Mouse (Mus musculus): ENCODE data around the gene Arhgef39.

The Arhgef39 gene

DNA sequence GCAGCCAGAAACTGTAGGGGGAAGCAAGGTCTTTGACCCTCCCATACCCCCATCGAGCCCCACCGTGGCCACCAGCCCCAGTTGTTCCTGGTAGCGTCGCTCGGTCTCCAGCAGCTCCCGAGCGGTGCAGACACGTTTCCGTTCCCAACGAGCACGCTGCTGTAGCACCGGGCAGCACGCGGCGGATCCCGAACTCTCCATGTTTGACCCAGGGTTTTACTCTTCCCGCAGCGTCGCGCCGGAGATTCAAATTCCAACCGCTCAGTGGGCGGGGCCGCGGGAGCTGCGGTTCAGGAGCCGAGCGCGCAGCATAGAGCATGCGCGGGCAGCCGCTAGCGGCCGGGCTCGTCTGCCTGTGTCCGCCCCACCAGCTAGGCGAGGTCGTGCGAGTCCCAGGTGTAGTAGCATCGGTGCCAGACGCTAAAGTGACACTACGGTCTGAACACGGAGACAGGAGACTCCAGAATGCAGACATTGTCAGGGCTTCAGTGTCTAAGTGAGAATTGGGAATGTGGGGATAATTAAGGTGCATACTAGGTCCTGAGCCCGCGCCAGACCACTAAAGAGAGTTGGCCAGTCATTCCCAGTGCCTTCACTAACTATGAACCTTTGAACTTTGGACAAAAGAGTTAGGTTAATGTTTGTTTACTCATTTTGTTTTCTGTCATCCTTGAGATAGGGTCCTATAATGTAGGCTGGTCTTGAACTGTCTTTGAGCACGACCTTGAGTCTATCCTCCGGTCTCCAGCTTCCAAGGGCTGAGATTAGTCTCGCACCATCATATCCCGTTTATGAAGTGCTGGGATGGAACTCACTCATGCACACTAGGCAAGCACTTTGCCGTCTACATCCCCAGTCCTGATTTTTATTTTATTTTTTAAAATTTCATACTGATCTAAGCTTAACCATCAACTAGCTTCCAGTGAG is at the start of gene Arhgef39:
Gene Arhgef39, minus strand, starts transcription at position 289 of the 927 bp plus-strand sequence.
- DNase-seq, result peak; percentile 90

DNA sequence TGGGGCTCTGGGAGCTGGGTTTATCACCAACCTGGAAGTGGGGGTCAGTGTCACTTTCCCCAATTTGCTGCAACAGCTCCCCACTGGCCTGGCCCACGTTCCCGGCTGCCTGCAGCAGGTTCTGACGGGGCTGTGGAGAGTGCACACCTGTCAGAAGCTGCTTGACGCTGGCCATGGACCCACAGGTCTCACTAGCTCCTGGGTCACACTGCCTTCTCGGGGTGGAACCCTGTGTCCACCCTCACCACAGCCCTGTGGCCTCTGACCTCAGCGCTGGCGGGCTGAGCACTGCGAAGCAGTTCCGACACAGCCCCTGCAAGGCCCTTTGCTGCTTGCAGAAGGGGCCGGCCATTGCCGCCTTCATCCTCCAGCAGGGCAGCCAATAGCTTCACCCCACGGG is 49.6 kb upstream of the Arhgef39 start:
- no peak for DNase-seq

DNA sequence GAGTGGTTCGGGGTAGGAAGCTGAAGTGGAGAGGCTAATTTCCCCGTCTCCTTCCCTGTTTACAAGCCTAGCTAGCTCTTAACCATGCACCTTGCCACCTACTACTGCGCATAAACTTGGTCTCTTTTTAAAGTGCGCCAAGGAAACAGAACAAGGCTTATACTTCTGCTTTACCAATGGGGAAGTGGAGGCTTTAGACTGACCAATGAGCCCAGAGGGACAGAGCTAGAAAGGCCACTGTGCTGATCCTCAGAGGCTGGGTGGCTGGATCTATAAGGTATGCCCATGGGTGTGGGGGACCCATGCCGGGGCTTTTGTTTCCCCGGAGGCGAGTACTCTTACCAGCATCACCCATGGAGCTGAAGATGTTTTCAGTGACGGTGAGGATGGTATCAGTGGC is 47.7 kb upstream of the Arhgef39 start:
- DNase-seq, result no peak

DNA sequence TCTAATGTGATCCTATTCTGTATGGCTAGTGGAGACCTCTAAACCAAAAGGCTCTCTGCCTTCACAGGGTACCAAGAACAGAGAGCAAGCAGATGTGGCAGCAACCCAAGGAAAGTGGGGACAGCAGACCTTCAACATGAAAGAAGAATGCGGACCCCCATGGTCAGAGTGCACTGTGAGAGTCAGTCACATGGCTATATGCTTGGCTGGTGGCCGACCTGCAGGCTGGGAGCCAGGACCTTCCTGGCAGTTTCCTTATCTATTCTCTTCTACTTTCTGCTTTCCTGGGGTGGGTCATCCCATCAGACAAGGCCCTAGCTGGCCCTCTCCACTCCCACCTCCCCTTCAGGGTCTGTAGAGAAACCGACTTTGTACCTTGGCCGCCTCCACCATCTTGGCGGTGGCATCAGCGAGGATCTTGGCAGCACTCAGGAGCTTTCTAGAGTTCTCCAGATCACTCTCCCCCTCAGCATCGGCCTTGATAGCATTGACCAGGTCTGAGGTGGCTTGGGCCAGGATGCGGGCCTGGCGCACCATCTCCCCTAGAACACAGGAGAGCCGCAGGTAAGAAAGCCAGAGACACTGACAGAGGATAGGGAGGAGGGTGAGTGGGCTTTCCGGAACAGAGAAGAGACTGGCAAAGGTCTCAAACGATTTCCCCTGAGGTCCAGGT is 47.0 kb upstream of the Arhgef39 start:
- DNase-seq, result peak; percentile 61

DNA sequence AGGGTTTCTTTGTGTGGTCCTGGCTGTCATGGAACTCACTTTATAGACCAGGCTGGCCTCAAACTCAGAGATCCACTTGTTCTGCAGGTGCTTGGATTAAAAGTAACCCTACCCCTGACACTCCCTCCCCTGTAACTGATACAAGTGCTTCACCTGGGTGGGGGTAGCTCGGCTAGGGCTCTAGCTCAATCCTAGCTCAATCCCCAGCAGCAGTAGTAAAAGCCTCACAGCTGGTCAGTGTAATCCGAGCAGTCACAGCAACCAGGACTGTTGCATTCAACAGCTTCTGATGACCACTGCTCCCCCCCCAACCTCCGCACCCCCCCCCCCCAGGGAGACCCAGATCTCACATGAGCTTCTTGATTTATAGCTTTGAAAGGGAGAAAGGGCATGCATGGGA is 42.5 kb upstream of the Arhgef39 start:
- no peak for DNase-seq

DNA sequence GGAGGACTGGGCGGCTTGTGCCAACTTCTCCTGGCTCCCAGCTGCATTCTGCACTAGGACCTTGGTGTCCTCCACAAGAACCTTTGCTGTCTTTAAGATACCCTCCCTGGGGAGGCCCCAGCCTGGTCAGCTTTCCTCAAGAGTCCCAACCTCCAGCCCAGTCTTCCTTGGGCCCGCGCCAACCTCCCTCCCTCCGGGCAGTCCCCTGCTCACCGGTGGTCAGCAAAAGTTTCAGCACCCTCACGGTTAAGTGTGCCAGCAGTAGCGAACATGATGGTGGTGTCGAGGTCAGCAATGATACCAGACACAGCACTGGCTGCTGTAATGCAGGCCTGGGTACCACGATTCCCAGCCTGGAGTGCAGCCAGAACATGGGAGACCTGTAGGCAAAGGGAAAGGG is 36.5 kb upstream of the Arhgef39 start:
- no peak for DNase-seq

DNA sequence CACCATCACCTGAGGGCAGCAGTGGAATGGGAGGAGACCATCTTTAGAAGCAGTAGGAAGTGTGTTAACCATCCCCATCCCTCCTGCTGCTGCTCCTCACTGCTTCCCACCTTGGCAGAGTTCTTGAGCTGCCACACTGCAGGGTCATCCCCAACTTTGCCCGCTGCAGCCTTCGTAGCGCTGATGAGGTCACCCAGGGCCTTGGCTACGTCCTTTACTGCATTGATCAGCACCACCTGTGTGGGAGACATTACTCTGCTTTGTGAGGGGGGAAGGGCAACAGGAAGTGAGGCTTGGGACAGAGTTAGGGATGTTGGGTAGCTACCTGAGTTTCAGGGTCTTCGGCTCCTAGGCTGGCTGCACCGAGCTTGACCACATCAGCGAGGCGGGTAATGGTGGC is 36.1 kb upstream of the Arhgef39 start:
- no peak for DNase-seq

DNA sequence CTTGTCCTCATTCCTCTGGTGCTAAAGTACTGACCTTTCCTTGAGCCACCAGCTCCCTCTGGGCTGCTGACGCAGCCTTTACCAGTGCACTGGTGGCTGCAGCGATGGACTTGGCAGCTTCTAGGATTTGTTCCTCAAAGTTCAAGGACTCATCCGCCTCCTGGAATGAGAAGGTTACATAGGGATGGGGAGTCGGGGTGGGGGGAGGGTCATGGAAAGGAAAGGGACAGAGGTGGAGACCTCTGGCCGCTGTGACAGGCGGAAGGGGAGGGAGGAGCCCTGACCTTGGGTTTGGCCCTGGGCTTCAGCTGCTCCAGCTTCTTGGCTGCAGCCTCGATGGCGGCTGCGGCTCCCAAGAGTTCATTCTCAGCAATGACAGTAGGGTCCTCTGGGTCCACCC is 33.8 kb upstream of the Arhgef39 start:
- DNase-seq, result peak; percentile 49

DNA sequence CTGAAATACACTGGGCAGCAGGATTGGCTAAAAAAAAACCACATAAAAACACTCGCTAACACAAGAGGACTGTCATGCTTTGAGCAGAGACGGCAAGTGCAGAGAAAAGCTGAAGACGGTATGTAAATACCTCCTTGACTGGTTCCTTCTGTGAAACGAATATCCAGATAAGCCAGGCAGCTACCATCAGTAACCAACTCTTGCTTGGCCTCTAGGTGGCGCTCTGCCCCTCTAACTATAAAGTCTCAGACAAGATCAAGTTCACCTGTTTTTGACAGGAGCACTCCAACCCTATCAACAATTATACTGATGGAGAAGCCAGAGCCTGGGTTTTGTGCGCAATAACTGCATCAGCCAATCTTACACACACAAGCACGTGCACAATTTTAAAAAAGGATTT is 31.1 kb upstream of the Arhgef39 start:
- peak; percentile 86 for DNase-seq

DNA sequence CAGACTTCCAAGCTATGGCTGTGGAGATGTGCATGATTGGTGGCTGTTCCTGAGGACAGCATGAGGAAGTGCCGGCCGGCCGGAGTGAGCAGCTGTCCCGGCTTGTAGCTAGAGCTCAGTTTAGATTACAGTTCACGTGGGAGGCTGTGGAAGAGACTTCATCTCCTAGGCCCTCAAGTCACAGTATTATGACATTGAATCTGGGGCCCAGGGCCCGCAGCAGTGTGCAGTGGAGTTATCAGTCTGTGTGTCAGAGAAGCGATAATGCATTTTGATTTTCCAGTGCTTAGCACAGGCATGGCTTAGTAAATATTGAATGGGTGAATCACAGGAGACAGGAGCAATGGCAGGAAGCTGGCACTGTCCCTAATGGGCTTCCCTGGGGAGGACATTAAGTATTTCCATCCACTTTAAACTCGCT is 30.6 kb upstream of the Arhgef39 start:
- DNase-seq, result peak; percentile 32

DNA sequence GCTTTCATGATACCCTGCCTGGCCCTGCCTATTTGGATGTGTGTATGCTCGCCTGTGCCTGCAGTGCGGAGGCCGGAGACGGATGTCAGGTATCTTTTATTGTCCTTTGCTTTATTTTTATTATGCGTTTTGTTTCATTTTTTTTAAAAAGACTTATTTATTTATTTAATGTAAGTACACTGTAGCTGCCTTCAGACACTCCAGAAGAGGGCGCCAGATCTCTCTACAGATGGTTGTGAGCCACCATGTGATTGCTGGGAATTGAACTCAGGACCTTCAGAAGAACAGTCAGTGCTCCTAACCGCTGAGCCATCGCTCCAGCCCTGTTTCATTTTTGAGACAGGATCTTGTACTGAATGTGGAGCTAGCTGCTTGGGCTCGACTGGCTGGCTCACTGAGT is 29.0 kb upstream of the Arhgef39 start:
- no peak for DNase-seq

DNA sequence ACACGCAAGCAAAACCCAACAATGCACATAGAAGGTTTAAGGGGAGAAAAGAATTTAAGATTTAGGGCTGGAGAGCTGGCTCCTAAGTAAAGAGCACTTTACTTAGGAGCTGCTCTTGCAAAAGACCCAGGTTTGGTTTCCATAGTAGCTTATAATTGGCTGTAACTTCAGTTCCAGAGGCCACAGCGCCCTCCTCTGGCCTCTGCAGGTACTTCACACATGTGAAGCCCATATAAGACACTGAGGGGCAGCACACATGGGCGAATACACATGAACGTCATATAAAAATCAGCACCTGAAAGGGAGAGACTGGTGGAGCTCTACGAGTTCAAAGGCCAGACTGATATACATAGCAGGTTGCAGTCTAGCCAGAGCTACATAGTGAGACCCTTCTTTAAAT is 28.4 kb upstream of the Arhgef39 start:
- no peak for DNase-seq

DNA sequence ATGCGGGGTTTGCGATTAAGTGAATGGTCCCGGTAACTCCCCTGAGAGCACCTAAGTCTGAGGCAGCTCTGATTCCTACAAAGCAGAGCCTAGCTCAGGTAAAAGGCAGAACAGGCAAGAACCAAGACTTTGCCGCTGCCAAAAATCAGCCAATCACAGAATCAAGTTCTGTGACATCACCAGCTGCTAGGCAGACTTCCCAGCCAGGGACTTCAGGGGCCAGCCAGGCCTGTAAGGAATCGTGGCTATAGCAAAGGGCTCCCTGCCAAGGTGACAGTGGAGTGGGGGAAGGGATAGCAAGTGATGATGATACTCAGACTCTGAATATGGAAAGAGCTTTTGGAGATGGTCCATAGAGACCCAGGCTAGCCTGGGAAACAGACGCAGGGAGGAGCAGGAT is 20.5 kb upstream of the Arhgef39 start:
- peak; percentile 93 for DNase-seq

DNA sequence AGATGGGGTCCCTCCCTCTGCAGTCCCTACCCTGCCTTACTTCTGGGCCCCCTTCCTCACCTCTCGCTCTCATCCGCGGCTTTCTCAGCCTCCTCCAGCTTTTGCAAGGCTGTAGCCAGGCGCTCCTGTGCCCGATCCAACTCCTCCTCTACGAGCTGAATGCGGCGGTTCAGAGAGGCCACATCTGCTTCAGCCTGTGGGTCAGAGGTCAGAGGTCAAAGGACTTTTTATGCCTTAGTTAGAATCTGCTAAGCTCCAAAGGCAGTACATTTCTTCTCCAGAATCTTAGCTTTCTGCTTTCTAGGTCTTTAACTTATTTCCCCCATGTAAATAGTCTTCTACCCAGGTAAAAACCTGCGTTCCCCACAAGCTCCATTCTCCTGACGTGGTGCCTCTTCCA is 20.1 kb upstream of the Arhgef39 start:
- peak; percentile 38 for DNase-seq

DNA sequence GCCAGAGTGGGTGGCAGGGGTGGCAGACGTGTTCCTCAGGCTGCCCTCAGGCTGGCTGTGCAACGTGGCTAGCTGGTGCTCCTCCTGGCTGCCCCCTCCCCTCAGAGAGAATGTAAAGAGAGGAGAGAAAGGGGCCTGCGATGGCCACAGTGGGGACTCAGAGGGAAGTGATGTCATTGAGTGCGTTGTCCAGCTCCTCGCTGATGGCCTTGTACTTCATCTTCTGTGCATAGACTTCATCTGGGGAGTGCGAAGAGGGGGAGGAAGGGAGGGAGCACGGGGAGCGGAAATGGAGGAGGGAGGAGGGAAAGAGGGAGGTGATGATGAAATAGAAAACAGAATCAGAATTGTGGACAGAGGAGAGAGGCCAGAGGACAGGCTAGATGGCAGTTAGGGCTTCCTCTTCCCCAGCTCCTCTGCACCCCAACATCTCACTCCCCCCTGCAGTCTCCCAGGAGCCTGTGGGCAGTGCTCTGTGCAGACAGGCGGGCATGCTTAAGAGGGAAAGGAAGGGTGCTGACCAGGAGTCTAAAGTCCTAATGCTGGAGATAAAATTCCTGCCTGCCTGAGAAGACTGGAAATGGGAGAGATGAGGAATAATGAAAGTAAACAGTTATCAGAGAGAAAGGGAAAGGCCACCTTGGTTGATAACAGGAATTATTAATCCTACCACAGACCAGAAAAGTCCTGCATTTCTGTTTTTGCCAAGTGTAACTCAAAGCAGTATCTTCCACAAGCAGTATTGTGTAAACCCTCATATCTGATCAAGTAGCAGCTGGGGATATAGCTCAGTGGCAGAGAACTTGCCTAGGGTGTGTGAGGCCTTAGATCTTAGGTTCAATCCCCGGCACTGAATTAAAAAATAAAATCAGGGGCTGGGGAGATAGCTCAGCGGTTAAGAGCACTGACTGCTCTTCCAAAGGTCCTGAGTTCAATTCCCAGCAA is 16.5 kb upstream of the Arhgef39 start:
- no peak for DNase-seq

DNA sequence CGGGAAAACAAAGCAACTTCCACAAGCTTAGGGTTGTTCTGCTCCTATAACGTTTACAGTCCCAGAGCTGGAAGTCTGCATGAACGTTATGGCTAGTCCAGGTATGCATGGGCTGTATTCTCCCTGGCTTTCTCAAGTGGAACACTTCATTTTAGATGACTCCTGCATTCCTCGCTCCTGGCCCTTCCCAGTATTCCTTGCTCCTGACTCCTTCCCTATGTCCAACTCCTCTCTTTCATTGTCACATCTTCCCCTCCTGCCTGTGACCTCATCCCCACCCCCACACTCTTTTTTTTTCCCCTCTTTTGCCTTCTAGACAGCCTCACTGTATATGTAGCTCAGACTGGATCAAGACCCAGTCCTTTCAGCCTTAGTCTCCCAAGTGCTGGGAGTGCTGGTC is 14.3 kb upstream of the Arhgef39 start:
- DNase-seq, result no peak

DNA sequence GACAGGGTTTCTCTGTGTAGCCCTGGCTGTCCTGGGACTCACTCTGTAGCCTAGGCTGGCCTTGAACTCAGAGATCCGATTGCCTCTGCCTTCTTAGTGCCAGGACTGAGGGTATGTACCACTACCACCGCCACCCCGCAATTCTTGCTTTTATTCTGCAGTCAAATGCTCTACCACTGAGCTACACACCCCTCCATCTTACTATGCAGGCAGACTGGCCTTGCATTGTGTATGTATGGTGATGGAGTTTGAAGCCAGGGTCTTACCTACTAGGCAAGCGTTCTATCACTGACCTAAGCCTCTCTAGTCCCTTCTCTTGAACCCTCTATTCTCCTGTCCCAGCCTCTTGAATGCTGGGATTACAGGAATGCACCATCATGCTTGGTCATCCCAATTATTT is 13.8 kb upstream of the Arhgef39 start:
- no peak for DNase-seq

DNA sequence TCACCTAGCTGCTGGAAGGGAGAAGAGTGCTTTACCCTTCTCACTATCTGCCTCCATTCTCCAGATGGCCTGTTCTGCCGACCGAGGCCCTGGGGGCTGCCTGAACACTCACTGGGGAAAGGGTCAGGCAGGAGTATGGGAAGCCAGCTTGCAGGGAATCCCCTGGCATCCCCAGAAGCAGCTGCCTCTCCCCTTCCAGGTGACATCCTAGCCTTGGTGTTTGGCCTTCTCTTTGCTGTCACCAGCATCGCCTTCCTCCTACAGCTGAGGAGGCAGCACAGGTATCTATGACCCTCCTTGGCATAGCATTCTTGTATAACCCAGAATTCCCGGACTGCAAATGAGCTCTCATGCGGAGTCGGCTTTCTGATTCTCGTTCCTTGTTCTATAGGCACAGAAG is 13.2 kb upstream of the Arhgef39 start:
- no peak for DNase-seq

DNA sequence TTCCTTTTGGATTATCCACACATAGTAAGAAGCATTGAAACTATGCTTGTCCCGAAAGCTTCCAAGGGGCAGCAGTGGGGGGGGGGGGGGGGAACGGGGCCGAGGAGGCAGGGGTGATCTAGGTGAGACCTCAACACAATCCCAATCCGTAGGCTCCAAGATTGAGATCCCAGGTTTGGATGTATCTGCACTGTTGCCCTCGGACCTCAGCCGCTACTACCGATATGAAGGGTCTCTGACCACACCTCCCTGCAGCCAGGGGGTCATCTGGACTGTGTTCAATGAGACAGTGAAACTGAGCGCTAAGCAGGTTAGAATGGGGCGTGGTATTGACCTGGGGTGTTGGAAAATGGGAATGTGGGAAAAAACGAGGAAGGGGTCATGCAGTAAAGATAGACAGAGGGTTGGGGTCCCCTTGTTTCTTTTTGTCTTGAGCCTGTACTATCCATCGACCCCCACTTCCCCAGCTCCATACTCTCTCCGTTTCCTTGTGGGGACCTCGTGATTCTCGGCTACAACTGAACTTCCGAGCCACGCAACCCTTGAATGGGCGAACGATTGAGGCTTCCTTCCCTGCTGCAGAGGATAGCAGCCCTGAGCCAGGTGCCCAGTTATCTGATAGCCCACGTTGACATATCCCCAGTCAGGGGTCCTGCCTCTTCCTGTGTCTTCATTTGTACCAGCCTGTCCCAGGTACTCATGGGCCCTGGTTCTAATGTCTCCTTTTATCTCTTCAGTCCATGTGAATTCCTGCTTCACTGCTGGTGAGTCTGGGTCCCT is 12.4 kb upstream of the Arhgef39 start:
- DNase-seq, result no peak

DNA sequence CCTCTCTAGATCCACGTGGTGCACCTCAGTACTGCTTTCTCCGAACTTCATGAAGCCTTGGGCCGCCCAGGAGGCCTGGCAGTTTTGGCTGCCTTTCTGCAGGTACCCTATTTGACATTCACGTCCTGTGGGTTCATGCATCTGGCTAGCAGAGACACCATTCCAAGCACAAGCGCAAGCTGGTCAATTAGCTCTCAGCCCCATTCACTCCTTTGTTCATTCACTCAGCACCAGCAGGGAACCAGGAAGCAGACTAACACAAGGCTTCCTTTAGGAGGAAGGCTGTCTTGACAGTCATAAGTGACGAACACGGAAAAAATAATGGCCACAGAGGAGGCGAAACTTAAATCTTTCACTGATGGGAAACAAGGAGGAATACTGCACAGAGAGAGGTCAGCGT is 9.6 kb upstream of the Arhgef39 start:
- no peak for DNase-seq

DNA sequence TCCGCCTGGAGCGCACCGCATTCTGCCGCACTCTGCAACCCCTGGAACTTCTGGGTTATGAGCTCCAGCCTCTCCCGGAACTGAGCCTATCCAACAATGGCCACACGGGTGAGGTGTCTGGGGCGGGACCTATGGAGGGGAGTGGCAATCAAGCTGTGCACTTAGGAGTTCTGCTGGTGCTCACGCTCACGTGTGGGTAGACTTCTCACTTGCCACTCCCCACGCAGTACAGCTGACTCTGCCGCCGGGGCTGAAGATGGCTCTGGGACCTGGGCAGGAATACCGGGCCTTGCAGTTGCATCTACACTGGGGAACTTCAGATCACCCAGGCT is 9.1 kb upstream of the Arhgef39 start:
- peak; percentile 58 for DNase-seq

DNA sequence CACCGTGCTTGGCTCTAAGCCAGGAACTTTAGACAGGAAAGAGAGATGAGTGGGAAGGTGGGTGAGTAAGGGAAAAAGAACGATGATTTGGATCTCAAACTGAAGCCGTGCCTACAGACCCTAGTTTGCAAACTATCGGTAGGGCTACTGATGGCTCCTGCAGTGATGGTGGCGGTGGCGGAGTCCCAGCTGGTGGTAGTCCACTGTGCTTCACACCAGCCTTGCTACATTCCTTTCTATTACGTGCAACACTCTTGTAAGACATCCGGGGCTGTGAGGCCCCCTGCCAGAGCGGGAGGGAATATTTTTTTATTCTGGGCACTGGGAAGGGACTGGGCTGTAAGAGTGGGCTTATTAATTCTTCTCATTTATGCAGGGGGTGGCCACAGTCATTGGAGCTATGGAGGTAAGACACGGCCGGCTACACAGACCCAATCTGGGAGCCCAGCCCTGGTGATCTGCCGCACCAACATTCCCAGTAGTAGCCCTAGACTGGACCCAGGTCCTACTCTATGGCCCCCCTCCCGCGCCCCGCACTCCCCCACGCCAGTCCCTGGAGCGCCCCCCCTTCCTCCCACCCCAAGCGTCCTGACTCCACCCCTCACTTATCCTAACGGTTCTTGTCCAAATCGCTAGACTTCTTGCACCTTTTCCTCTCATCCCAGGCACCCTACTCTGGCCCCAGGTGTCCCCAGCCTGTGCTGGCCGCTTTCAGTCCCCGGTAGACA is 8.6 kb upstream of the Arhgef39 start:
- DNase-seq, result no peak
